21 mouse cellular contexts compared by ENCODE assay signal in the genomic region with DNA sequence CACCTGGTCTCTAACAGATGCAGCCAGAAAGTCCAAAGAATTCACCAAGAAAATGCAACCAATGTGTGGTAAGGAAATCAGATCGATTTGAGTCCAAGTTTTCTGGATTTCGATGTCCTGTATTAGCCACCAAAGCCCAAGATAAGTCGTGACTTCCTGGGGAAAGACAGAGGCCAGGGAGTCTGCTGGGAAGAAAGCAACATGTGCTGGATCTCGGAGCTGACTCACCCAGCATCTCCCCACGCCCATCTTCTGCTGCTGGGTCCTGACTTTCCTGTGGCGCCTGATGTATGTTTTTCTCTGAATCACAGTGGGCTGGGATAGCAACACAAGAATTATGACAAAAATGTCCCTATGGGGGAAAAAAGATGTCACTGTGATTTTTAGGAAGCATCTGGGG.
DNase-seq lines count a peak whose midpoint lies in the region; ATAC-seq and TF ChIP-seq lines count a peak whose summit lies in the region.
"Had no signal": no experiment of that assay in that cellular context is flagged by ENCODE, and none has a peak within 500 bp of the region (broad histone marks: within the 10 kb centered on the region; RNA-seq: fewer than 3 reads in every experiment).

No protein-coding gene starts in this region.

- H3K4me1 ChIP-seq in embryonic fibroblast, embryonic 13.5 days (ENCODE audit: control insufficient read depth, insufficient read depth, low read length): peaks cover 5% of the 10 kb centered on the region
- H3K4me1 ChIP-seq: heart, embryonic 12.5 days; intestine, embryonic 15.5 days had no signal

- peak; percentile 11 for DNase-seq in gastrocnemius, adult 18-20 months (ENCODE audit: low spot score)
- DNase-seq in gastrocnemius, postnatal 14 days: no peak
- DNase-seq in heart, postnatal 10 days: peak; percentile 11
- DNase-seq in heart, postnatal 4 days: no peak
- DNase-seq in spleen, postnatal 14 days (ENCODE audit: low spot score in 2 of 2): no peak
- DNase-seq: adrenal gland, postnatal 14 days; cerebellum, adult 11-12 months; cerebellum, adult 9-10 months; cerebellum, postnatal 25 days; gastrocnemius, postnatal 36 days; kidney, adult 18-20 months had no signal

- H3K4me3 ChIP-seq in embryonic fibroblast, embryonic 13.5 days (ENCODE audit: insufficient read depth, low read length): no peak overlapping the region
- H3K4me3 ChIP-seq: embryonic facial prominence, embryonic 12.5 days; forebrain, embryonic 10.5 days; heart, adult 2 months; heart, embryonic 12.5 days; hindbrain, embryonic 13.5 days; intestine, embryonic 15.5 days had no signal

- TF ChIP-seq CTCF in embryonic fibroblast, embryonic 13.5 days (IDR thresholded peaks at IDR 0.05; ENCODE audit: borderline replicate concordance, insufficient read depth, low read length): no peak

- TF ChIP-seq POLR2A in embryonic fibroblast, embryonic 13.5 days (IDR thresholded peaks at IDR 0.05; ENCODE audit: low read depth, low read length): no peak

- H3K27ac ChIP-seq in embryonic fibroblast, embryonic 13.5 days (ENCODE audit: insufficient read depth, low read length): peak overlapping the region; percentile 93
- H3K27ac ChIP-seq: embryonic facial prominence, embryonic 12.5 days; forebrain, embryonic 10.5 days; heart, adult 2 months; hindbrain, embryonic 13.5 days; hindbrain, postnatal 0 days; intestine, embryonic 15.5 days had no signal

- ATAC-seq in erythroid progenitor cell, adult 5-6 weeks (replicated peaks; ENCODE audit: low FRiP score, poor library complexity, severe bottlenecking): no peak
- ATAC-seq: forebrain, embryonic 14.5 days; hindbrain, postnatal 0 days; intestine, embryonic 15.5 days had no signal

- intact Hi-C loops in gastrocnemius, postnatal 14 days (cut with DNase I; ENCODE audit: low total_unique reads): no loop called here
- intact Hi-C loops in heart, postnatal 10 days (cut with DNase I): no loop called here

Comparison
In these comparisons a context has a peak if more than half of its experiments do, and no peak if none do; other contexts are left out.
1. DNase-seq: peak in gastrocnemius, adult 18-20 months (single experiment) and heart, postnatal 10 days (2 of 2); none in gastrocnemius, postnatal 14 days (single experiment), heart, postnatal 4 days (single experiment) and spleen, postnatal 14 days (0 of 2).